Mouse (Mus musculus): ENCODE results near the gene Wfdc1.

The Wfdc1 gene

DNA sequence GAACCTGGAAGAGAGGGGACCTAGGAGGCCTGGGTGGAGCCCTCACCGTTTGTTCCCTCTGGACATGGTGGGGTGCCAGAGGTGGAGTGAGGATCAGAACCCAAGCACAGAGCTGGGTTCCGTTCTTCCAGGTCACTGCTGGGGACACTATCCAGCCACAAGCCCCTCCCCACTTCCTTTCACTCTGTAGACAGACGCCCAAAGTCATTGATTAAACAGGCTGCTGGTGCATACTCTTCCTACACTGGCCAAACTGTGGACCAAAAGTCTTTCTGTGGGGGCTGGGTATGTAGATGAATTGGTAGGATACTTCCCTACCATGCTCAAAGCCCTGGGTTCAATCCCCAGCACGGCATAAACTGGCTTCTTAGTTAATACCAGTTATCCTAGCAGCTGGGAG, 25.8 kb downstream of the Wfdc1 start:
- no peak for DNase-seq (ENCODE audit: low read depth)

DNA sequence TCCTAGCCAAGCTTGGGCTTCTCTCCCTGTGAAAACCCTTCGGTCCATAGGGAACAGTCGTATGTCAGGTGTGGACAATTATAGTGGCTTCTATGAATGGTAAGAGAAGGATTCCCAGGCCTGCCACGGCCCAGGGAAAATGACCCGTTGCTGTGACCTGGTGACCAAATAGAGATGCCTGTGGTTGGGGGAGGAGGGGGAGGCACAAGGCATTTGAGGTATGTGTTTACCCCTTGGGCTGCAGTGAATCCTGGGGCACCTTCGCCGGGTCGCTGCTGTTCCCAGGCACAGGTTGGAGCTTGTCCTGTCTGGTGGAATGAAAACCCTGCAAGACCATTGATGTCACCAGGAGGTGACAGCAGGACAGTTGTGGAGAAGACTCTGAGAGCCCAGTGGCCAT, 28.5 kb downstream of the Wfdc1 start:
- no peak for DNase-seq (ENCODE audit: low read depth)

DNA sequence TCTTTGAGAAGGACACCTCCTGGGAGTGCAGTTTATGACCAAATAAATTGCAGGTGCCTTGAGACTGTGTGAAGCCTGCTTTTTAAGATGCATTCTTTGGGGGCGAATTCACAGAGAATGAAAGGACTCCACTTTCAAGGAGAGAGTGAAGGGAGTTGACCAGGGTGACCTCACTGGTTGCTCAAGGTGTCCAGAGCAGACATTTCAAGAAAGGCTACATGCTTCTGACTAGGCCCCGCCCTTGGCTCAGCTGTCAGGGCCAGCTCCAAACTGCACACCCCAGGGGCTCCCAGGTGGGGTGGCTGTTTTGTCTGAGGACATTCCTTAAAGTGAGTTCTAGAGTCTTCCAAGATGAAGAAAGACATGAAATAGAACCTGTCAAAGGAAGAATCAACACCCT, 31.0 kb downstream of the Wfdc1 start:
- DNase-seq (ENCODE audit: low read depth), result no peak

DNA sequence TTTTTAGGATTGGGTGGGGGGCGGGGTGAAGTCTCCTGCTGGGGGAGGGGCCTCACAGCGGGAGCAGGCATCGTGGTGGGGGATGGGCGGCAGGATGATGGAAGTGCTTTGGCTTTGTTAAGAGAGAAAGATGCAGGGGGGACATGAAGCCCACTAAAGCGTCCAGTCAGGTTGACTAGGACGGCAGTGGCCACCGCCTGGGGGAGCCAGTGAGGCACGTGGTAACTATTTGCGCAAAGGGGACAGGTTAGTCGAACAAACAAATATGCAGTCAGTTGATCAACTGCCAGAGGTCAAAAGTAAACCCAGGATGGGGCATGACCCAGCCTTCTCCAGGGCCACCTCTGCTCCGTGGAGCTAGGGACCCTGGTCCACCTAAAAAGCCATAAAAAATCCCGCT, 32.8 kb downstream of the Wfdc1 start:
- DNase-seq (ENCODE audit: low read depth), result peak; percentile 57

DNA sequence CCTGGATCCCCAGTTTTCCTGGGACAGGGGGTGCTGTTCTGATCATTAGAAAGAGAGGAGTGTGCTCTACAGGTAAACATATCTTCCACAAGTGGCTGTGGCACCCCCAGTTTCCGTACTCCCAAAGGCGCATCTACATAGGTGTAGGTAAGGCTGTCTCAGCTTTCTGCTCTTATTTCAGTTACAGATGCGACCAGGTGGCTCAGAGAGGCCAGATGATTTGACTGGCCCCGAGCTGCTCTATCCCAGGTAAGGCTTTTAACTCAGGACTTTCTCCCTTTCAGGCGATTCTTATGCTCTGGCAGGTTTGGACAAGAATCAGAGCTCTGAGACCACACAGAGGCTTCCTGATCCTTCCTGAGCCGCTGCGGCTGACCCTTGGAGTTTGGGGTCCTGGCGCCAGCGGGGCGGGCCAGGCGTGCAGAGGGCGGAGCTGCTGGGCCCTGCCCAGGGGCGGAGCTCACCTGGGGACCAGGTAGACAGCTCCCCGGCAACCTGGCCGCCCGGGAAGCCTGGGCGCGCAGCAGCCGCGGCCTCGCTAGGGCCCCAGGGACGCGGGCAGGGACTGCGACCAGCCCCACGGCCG, 33.5 kb downstream of the Wfdc1 start, which contains the start of gene Atp2c2:
Gene Atp2c2, plus strand, starts transcription at position 461 of the 586 bp plus-strand sequence.
- no peak for DNase-seq (ENCODE audit: low read depth)

DNA sequence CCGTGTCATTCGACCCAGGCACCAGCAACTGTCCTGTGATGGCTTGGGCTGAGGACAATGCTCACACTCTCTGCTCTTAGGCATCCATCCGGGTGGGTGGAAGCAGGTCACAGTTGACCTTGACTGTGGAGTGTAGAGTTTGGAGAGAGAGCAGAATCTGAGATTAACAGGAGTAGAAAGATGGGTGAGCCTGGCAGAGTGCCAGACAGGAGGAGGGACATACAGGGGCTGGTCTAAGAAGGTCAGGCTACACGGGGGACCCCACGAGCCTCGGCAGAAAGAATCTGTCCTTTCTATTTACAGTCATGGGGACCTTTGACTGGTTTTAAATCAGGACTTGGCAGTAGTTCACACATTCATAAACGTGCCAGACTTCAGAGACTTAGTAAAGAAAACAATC, 36.8 kb downstream of the Wfdc1 start:
- no peak for DNase-seq (ENCODE audit: low read depth)

DNA sequence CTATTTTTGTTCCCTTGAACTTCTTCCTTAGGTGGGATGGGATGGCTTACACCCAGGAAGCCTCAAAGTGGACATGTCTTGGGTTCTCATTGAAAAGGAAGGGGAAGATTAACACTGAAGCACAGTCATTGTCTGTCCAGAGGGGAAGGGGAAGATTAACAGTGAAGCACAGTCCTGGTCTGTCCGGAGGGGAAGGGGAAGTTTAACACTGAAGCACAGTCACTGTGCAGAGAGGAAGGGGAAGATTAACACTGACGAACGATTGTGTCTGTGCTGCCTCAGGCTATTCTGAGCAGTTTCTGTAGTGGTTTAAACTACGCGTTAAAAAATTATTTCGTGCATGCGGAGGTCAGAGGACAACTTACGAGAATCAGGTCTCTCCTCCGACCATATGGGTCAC, 41.0 kb downstream of the Wfdc1 start:
- no peak for DNase-seq (ENCODE audit: low read depth)

DNA sequence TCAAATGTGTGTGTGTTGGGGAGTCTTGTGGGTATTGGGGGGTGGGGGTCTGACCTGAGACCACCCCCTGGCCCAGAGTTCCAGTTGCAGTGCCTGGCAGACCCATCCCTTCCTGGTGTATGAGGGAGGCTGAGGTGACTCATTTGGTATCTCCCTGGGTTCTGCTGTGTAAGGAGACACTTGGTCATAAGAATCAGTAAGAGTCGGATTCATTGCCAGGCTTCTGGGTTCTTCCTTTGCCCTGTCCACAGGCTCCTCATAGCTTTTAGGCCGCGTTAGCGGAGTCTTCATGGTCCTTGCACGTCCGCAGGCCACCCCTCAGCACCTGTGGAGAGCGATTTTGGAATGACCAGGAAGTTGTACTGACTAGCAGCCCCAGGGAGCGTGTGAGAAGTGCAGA, 42.3 kb downstream of the Wfdc1 start:
- DNase-seq (ENCODE audit: low read depth), result no peak

DNA sequence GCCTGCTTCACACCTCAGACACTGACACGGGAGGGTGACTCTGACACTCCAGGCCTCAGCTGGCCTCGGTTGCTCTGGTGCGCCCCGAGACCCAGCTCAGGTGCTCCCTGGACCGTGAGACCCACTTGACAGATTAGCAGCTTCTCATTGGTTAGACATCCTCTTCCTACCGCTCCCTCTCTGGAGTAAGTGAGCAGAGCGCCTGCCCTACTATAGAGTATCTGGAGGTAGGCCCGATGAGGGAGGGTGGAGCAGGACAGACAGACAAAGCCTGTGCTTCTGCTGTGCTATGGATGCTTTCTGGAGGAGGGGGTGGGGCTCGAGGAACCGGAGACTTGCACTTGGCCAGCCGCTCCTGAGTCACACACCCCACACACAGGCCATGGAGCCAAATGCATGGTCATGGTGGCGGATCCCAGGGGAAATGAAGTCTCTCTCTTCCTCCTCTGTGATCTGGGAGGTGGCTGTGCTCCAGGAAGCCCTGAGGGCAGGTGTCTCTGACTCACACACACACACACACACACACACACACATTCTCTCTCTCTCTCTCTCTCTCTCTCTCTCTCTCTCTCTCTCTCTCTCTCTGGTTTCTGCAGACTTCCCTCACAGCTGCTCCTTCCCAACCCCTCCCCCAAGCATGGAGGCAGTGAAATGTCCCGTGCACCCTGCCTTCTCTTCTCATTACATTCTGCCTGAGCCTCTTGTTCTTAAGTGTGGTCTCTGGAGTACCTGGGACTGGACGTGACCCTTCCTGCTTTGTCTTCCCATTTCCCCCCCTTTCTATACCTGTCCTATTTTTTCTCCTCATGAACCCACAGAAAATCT, 42.9 kb downstream of the Wfdc1 start:
- DNase-seq (ENCODE audit: low read depth), result no peak

DNA sequence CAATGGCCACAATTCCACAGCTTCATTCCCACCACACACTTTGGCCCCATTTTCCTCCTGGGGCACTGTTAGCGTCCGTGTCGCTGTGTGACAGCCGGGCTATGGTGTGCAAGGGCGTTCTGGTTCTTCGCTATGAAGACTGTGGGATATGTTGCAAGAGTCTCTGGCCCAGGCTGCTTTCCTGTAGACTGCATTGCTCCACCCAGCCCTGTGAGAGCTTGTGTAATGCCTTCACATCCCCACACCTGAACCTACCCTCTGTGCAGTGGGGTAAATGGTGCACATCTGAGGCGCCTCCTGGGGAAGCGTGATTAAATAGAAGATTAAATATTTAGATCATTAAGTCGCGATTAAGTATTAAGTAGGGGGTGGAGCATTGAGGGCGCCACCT, 43.5 kb downstream of the Wfdc1 start:
- DNase-seq (ENCODE audit: low read depth), result no peak

DNA sequence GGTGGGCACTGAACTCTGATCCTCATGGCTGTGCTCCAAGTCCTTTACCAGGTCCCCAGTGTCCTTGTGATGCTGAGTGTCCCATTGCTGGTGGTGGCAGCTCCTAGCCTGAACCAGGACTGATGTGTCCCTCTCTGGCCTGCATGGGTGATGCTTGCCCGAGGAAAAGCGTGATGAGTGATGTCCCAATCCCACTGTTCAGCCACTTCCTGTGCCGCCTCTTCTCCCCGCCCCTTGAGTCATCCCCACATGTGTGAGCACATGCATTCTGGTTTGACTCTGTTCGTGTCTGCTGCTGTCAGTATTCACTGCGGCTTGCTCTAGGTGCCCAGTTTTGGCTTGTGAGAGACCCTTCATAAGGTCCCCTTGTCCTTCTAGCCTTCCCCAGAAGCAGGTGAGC, 46.1 kb downstream of the Wfdc1 start:
- no peak for DNase-seq (ENCODE audit: low read depth)

DNA sequence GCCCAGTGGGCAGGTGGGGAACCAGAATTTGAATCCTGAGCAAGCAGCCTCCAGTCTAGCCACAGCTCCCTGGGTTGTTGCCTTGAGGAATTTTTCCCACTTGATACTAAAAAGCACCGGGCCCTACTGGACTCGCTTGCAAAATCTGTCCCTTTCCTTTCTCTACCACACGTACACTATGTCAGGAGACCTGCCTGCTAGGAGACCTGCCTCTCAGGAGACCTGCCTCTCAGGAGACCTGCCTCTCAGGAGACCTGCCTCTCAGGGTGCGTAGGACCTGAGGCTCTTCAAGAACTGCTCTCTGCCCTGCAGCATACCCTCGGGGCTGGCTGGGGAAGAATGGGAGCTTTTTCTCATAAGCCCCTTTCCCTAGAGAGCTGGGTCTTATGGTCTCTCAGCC, 47.3 kb downstream of the Wfdc1 start:
- DNase-seq (ENCODE audit: low read depth), result no peak

DNA sequence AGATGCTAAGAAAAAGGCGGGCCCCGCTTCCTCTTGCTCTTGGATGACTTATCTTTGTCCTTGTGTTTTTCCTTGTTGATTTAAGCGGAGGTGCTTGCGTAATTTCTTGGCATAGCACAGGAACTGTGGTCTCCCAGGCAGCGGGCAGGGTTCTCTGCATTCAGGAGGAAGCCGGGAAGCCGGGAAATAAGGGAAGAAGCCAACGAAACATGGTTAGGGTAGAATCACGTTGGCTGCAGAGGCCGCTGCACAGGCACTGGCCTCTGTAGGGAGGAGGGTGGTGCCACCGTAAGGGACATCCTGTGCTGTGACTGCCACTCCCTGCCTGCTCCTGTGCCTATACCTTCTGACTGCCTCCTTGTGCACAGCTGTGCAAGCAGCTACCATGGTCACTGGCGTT, 49.1 kb downstream of the Wfdc1 start:
- DNase-seq (ENCODE audit: low read depth), result no peak

DNA sequence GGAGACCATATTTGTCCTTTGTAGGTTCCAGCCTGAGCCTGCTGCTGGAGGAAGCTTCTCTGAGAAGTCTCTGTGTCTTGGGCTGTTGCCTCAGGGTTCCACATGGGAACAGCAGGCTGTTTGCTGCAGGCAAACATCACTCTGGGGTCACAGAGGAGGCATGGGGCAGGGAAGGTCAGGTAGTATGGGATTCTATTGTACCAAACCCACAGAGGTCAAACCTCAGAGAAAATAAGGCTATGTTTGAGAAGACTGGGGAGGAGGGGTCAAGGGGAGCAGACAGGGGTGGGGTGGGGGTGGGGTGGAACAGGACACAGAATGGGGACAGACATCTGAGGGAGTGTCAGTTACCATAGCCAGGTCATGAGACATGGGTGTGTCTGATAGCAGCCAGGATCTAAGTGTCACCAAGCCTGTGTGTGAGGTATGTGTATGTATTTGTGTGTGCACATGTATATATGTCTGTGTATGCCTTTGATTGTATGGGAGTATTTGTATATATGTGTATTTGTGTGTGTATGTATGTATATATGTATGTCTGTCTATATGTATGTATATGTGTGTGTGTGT, 50.6 kb downstream of the Wfdc1 start:
- DNase-seq (ENCODE audit: low read depth), result no peak

DNA sequence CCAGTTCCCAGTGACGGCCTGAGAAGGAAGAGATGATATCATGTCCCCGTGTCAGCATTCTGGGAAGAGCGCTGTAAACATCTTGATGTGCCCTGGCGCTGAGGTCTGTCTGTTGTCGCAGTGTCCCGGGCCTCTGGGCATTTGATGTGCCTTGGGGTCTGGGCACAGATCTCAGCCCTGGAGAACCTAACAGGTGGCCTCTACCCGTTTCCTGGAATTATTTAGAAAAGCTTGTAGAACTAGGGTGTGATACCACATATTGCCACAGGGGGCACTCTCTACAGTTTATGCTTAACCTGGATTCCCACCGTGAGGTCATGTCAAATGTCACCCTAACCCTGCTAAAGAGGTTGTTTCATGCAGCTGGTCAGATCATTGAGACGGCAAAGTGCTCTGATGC, 51.6 kb downstream of the Wfdc1 start:
- DNase-seq (ENCODE audit: low read depth), result peak; percentile 72

DNA sequence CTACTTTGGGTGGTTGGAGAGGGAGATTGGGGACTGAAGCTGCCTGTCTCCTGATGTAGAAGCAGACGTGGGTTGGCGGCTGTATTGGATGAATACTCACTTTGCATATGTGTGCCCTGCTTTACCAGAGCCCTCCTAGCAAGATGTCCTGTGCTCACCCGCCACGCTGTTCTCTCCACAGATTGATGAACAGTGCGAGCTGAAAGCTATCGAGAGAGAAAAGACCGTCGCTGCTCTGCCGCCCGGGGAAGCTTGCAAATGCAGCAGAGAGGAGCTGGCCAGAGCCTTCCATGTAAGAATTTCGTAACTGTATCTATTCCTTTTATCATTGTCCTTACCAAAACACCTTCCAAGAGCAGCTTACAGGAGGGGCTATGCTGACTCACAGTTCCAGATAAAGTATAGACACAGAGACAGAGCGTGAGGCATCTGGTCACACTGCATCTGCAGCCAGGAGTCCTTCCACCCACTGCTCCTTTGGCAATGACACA, 52.9 kb downstream of the Wfdc1 start:
- no peak for DNase-seq (ENCODE audit: low read depth)

DNA sequence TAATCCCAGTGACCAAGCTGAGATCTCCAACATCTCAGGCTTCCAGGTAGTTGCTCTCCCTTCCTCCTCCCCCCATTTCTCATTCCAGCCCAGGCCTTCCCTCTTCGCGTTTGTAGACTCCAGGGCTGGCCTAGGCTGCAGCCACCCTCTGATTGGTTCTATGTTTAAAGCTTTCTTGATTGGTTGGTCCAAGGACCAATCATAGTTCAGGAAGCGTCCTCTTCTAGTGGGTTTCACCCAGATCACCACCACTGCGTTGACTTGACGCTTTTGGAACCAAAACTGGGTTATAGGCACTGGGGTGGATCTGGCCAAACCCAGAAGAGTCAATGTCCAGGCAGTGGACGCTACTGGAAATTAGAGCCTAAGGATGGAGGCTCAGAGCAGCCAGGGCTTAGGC, 56.2 kb downstream of the Wfdc1 start:
- no peak for DNase-seq (ENCODE audit: low read depth)

DNA sequence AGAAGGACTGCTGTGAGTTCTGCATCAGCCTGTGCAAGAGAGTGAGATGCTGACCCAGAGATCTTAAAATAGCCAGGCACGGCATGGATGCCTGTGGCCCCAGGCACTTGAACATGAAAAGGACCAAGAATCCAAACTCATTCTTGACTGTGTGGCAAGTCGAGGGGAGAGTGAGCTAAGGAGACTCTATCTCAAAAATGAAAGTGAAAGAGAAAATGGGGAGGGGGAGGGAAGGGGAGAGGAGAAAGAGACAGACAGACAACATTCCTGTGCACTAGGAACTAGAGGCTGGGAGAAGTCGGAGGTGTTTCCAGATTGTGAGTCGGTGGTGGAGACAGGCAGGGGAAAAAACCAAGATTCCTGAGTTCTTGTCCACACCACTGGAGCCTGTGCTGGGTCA, 57.5 kb downstream of the Wfdc1 start:
- DNase-seq (ENCODE audit: low read depth), result peak; percentile 32

DNA sequence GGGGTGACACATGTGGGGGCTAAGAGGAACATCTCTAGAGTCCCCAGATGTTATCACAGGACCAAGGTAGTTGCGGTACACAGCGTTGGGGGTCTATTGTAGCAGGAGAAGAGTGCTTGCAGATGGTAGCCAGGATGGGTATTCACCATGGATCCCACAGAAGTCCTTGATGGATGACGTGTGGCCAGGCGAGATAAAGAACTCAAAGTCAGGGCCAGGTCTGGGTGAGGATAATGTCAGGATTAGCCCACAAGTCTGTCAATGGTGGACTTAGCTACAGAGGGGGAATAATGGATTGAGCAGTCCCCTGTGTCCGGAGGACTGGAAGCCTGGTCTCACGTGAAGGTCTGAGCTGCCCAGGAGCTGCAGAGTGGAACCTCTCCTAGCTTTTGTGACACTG, 58.4 kb downstream of the Wfdc1 start:
- DNase-seq (ENCODE audit: low read depth), result no peak

DNA sequence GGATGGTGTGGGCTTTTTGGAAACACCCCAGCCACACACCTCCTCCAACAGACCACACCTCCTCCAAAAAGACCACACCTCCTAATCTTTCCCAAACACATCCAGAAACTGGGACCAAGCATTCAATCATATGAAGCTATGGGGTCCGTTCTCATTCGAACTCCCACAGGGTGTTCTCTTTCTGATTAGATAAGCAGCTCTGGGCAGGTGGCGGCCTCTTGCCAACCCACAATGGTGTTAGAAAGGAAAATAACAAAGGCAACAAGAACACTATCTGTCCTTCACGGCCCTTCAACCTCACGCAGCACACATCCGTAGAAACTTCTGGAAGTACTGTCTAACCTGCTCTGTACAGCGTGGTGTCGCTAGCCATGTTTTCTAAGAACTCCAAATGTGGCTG, 60.9 kb downstream of the Wfdc1 start:
- no peak for DNase-seq (ENCODE audit: low read depth)

DNA sequence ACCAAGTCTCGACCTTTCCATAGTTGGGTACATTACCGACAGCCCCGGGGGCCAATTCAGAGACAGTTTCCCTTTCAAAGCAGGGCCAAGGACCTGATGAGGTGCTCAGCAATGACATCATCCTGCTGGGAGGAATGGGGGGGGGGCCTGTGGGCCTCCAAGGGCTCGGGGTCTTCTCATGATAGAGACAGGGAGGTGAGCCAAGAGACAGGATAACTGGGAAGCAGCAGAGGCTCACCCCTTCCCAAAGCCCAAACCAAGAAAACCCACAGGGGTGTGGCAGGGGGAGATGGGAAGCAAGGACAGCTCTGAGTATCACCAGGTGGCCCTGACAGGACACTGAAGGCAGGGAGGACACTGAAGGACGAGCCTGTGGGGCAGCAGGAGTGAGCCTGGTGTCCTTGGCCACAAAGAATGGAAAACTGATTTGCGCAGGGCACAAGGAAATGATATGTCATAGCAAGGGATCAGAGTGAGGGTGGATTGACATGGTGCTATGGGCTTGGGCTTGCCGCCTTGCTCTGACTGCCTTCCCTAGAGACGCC, 62.3 kb downstream of the Wfdc1 start:
- DNase-seq (ENCODE audit: low read depth), result no peak

DNA sequence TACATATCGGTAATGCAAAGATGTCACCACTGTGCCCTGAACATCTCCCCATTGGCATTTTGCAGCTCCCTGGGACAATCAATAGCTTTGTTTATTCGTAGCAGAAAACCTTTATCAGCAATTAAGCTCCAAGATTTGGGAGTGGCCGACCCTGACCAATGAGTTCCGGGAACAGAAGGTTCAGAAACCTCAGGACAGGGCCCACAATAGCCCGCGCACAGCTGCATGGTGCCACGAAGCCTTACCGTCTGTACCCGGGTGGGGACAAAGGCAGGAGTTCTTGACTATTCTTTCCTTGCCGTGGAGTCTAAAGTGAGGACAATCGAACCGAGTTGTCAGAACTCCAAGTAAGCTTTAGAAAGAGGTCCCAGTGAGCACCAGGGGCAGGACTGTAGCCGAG, 65.9 kb downstream of the Wfdc1 start:
- DNase-seq (ENCODE audit: low read depth), result no peak

DNA sequence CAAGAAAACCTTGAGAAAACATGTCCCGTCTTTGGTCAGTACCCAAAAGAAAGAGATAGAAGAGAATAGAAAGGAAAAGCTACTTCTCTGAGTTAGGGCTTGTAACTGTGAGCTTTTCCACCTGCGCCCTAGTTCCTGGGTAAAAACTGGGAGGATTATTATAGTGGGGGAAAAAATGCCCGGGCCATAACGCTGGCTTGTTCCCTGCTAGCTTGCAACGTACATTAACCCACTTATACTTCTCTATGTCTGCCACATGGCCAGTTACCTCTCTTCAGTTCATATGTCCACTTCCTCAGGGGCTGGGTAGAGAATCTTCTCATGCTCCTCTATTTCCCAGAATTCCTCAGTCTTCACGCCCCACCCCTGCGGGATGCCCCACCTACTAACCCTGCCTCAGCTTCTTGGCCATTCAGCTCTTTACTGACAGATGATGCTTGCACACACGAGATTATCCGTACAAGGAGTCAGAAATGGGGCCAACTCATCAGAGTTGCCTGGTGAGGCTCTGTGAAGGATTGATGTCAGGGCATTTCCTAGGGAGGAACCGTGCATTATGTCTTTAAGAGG, 70.3 kb downstream of the Wfdc1 start:
- no peak for DNase-seq (ENCODE audit: low read depth)
